Mouse (Mus musculus): ENCODE measurements around the gene Pdzd2. TPM values are rescaled to one million over a fixed set of nuclear protein-coding genes. Genes with fewer than 3 reads are reported as not detected.

Gene Pdzd2
- polyA plus RNA-seq, 1 experiment = 20.0 TPM

GRCm38 (mm10) chr15:12667760-12668520 is 71.8 kb downstream of the Pdzd2 start:
- no peak for DNase-seq (ENCODE audit: low spot score)

GRCm38 (mm10) chr15:12665946-12666345 is 73.8 kb downstream of the Pdzd2 start:
- no peak for DNase-seq (ENCODE audit: low spot score)

GRCm38 (mm10) chr15:12663351-12663750 is 76.4 kb downstream of the Pdzd2 start:
- DNase-seq (ENCODE audit: low spot score) = no peak

- no peak for DNase-seq (ENCODE audit: low spot score)
Measured at GRCm38 (mm10) chr15:12660320-12660719, 79.4 kb downstream of the Pdzd2 start.

- no peak for DNase-seq (ENCODE audit: low spot score)
Measured at GRCm38 (mm10) chr15:12655959-12656662, 83.6 kb downstream of the Pdzd2 start.

- no peak for DNase-seq (ENCODE audit: low spot score)
Measured at GRCm38 (mm10) chr15:12655316-12655715, 84.4 kb downstream of the Pdzd2 start.

- DNase-seq (ENCODE audit: low spot score) = no peak
Measured at GRCm38 (mm10) chr15:12652336-12653031, 87.2 kb downstream of the Pdzd2 start.

GRCm38 (mm10) chr15:12650236-12650635 is 89.5 kb downstream of the Pdzd2 start:
- DNase-seq (ENCODE audit: low spot score) = no peak

- DNase-seq (ENCODE audit: low spot score) = no peak
Measured at GRCm38 (mm10) chr15:12649674-12650073, 90.0 kb downstream of the Pdzd2 start.

GRCm38 (mm10) chr15:12649131-12649530 is 90.6 kb downstream of the Pdzd2 start:
- DNase-seq (ENCODE audit: low spot score) = no peak

GRCm38 (mm10) chr15:12640755-12641154 is 99.0 kb downstream of the Pdzd2 start:
- DNase-seq (ENCODE audit: low spot score) = no peak

GRCm38 (mm10) chr15:12639776-12640175 is 99.9 kb downstream of the Pdzd2 start:
- DNase-seq (ENCODE audit: low spot score) = no peak

GRCm38 (mm10) chr15:12639181-12639580 is 100.5 kb downstream of the Pdzd2 start:
- DNase-seq (ENCODE audit: low spot score) = no peak

- DNase-seq (ENCODE audit: low spot score) = no peak
Measured at GRCm38 (mm10) chr15:12638370-12639030, 101.2 kb downstream of the Pdzd2 start.

GRCm38 (mm10) chr15:12637511-12637910 is 102.2 kb downstream of the Pdzd2 start:
- no peak for DNase-seq (ENCODE audit: low spot score)

GRCm38 (mm10) chr15:12636386-12636785 is 103.3 kb downstream of the Pdzd2 start:
- DNase-seq (ENCODE audit: low spot score) = no peak

GRCm38 (mm10) chr15:12634921-12635320 is 104.8 kb downstream of the Pdzd2 start:
- no peak for DNase-seq (ENCODE audit: low spot score)

GRCm38 (mm10) chr15:12629164-12629563 is 110.6 kb downstream of the Pdzd2 start:
- DNase-seq (ENCODE audit: low spot score) = no peak

- no peak for DNase-seq (ENCODE audit: low spot score)
Measured at GRCm38 (mm10) chr15:12628451-12628850, 111.3 kb downstream of the Pdzd2 start.

- DNase-seq (ENCODE audit: low spot score) = no peak
Measured at GRCm38 (mm10) chr15:12626930-12627329, 112.8 kb downstream of the Pdzd2 start.

- DNase-seq (ENCODE audit: low spot score) = no peak
Measured at GRCm38 (mm10) chr15:12626166-12626565, 113.6 kb downstream of the Pdzd2 start.

GRCm38 (mm10) chr15:12625524-12625923 is 114.2 kb downstream of the Pdzd2 start:
- DNase-seq (ENCODE audit: low spot score) = no peak
